ENCODE assay signal across 7 mouse cellular contexts in genomic region chr10:8516916-8517524, GRCm38 (mm10). TPM values are rescaled to one million over a fixed set of nuclear protein-coding genes. Genes with fewer than 3 reads are reported as not detected.
DNase-seq lines count a peak whose midpoint lies in the region; ATAC-seq and TF ChIP-seq lines count a peak whose summit lies in the region.

No protein-coding gene starts in this region.

- WGBS in lung, embryonic 14.5 days = 17% methylated on average over 9 of the region's 9 CpGs
- 23% methylated on average over 9 of the region's 9 CpGs for WGBS in midbrain, embryonic 14.5 days

- ATAC-seq in lung, embryonic 14.5 days (ENCODE audit: insufficient read depth) = no peak
- ATAC-seq in hematopoietic stem cell, adult 5-6 weeks (replicated peaks in 1 of 2; ENCODE audit: insufficient read depth in 1 of 2, low FRiP score in 2 of 2, low TSS enrichment in 1 of 2, low read depth in 1 of 2, poor library complexity in 2 of 2, severe bottlenecking in 2 of 2) = peak; percentile 33 to 37; a peak in 3 of 4 replicates
- ATAC-seq in midbrain, embryonic 14.5 days (ENCODE audit: low FRiP score, low TSS enrichment) = no peak

- peak overlapping the region; percentile 73 for H3K9ac ChIP-seq in lung, embryonic 14.5 days
- H3K9ac ChIP-seq in midbrain, embryonic 14.5 days (replicated peaks; ENCODE audit: low read length) = peak overlapping the region; percentile 76; the same call in 1 of the 2 replicates

- H3K4me2 ChIP-seq in lung, embryonic 14.5 days = peak overlapping the region; percentile 95
- peak overlapping the region; percentile 94 for H3K4me2 ChIP-seq in midbrain, embryonic 14.5 days (ENCODE audit: low read length)

- no peak for DNase-seq in lung, embryonic 14.5 days
- DNase-seq in lung, postnatal 36 days = no peak
- DNase-seq in cerebellum, adult 9-10 months = peak; percentile 90
- no peak for DNase-seq in midbrain, embryonic 14.5 days
- DNase-seq in spleen, postnatal 36 days (ENCODE audit: low spot score in 2 of 2) = no peak
- no peak for DNase-seq in urinary bladder, postnatal 14 days (ENCODE audit: low spot score)

- H3K4me1 ChIP-seq in lung, embryonic 14.5 days (ENCODE audit: insufficient read depth) = no peaks in the 10 kb centered on the region
- 0 out of 2 replicates have a peak, but pooled peaks cover 8% of the 10 kb centered on the region for H3K4me1 ChIP-seq in midbrain, embryonic 14.5 days (ENCODE audit: control insufficient read depth, insufficient read depth, low read length)

- no peak; the same call in 1 of the 2 replicates for TF ChIP-seq CTCF in lung, embryonic 14.5 days (IDR thresholded peaks at IDR 0.05; ENCODE audit: low read depth)

- peak overlapping the region; percentile 74 for H3K4me3 ChIP-seq in lung, embryonic 14.5 days (ENCODE audit: low read depth, low read length)
- peak overlapping the region; percentile 85 for H3K4me3 ChIP-seq in midbrain, embryonic 14.5 days (replicated peaks; ENCODE audit: low read depth, low read length)

- H3K36me3 ChIP-seq in lung, embryonic 14.5 days (ENCODE audit: insufficient read depth) = no peaks in the 10 kb centered on the region
- no peaks in the 10 kb centered on the region for H3K36me3 ChIP-seq in midbrain, embryonic 14.5 days (ENCODE audit: control insufficient read depth, insufficient read depth, low read length)

- H3K27me3 ChIP-seq in lung, embryonic 14.5 days (ENCODE audit: insufficient read depth, low read length) = peaks cover 8% of the 10 kb centered on the region; the same call in 1 of the 2 replicates
- H3K27me3 ChIP-seq in midbrain, embryonic 14.5 days (ENCODE audit: control insufficient read depth, insufficient read depth, low read length) = peaks cover 12% of the 10 kb centered on the region; the same call in 1 of the 2 replicates

- no peak overlapping the region for H3K27ac ChIP-seq in lung, embryonic 14.5 days (ENCODE audit: low read depth)
- no peak overlapping the region for H3K27ac ChIP-seq in midbrain, embryonic 14.5 days (replicated peaks; ENCODE audit: low read depth, low read length)

- H3K9me3 ChIP-seq in lung, embryonic 14.5 days (ENCODE audit: low read depth, low read length) = no peaks in the 10 kb centered on the region
- H3K9me3 ChIP-seq in midbrain, embryonic 14.5 days (ENCODE audit: control insufficient read depth, low read length) = no peaks in the 10 kb centered on the region

RNA-seq across cellular contexts. Expression of gene Ust, which starts 1.6 kb away (rescaled TPM):
- polyA plus RNA-seq in lung, embryonic 14.5 days (2014; fragmentation: Nextera tagmentation; extraction: Ambion mirVana) = 7.6 and 8.4 TPM in 2 replicates
- 0.79 and 1.4 TPM in 2 replicates for total RNA-seq in hematopoietic stem cell, adult 5-6 weeks (2017)
- 3.4 and 4.0 TPM in 2 replicates for polyA plus RNA-seq in midbrain, embryonic 14.5 days (2014; fragmentation: Nextera tagmentation; extraction: Ambion mirVana)

Comparison
In these comparisons a context has a peak if more than half of its experiments do, and no peak if none do; other contexts are left out.
1. ATAC-seq: peak in hematopoietic stem cell, adult 5-6 weeks (2 of 2); none in lung, embryonic 14.5 days (single experiment) and midbrain, embryonic 14.5 days (single experiment).